Mouse (Mus musculus) v-Abl transformed pro-B cells (cell line): ENCODE data around the gene Trp53i11.

Experiments used
- in situ Hi-C, 2 experiments: fragments of 400-800 bp; cut with MboI; formaldehyde crosslinking; loops; one replicate each; pipeline ENCODE4 v1.15.1; 2025; ENCODE audit not compliant: unreplicated experiment in 2 of 2

Trp53i11 gene

GRCm38 (mm10) chr2:93187323-93187996 is at the start of gene Trp53i11:
Gene Trp53i11, plus strand, starts transcription at chr2:93187548.
- in situ Hi-C loops: loop anchor here (5.0 to 25.0 kb wide), 6 partner anchors 55 to 1225 kb away; partner anchors contain the start of gene Ttc17 (in 1 of the 2)

- in situ Hi-C loops: no loop called here
Measured at GRCm38 (mm10) chr2:93139476-93139875, 47.9 kb upstream of the Trp53i11 start.

GRCm38 (mm10) chr2:93141329-93141728 is 46.0 kb upstream of the Trp53i11 start:
- in situ Hi-C loops: no loop called here

- in situ Hi-C loops: no loop called here
Measured at GRCm38 (mm10) chr2:93142616-93143015, 44.7 kb upstream of the Trp53i11 start.

GRCm38 (mm10) chr2:93144126-93144525 is 43.2 kb upstream of the Trp53i11 start:
- in situ Hi-C loops: no loop called here

- in situ Hi-C loops: no loop called here
Measured at GRCm38 (mm10) chr2:93150009-93150408, 37.3 kb upstream of the Trp53i11 start.

GRCm38 (mm10) chr2:93150673-93151450 is 36.5 kb upstream of the Trp53i11 start:
- in situ Hi-C loops: no loop called here

GRCm38 (mm10) chr2:93152191-93152601 is 35.2 kb upstream of the Trp53i11 start:
- in situ Hi-C loops: no loop called here

- in situ Hi-C loops: no loop called here
Measured at GRCm38 (mm10) chr2:93152883-93153491, 34.4 kb upstream of the Trp53i11 start.

GRCm38 (mm10) chr2:93153833-93154232 is 33.5 kb upstream of the Trp53i11 start:
- in situ Hi-C loops: no loop called here

GRCm38 (mm10) chr2:93154486-93155032 is 32.8 kb upstream of the Trp53i11 start:
- in situ Hi-C loops: no loop called here

GRCm38 (mm10) chr2:93160467-93161035 is 26.8 kb upstream of the Trp53i11 start:
- in situ Hi-C loops: no loop called here

GRCm38 (mm10) chr2:93161914-93162664 is 25.3 kb upstream of the Trp53i11 start:
- in situ Hi-C loops: no loop called here

GRCm38 (mm10) chr2:93162791-93163190 is 24.6 kb upstream of the Trp53i11 start:
- in situ Hi-C loops: no loop called here

GRCm38 (mm10) chr2:93163317-93163716 is 24.0 kb upstream of the Trp53i11 start:
- in situ Hi-C loops: no loop called here

GRCm38 (mm10) chr2:93163750-93164335 is 23.5 kb upstream of the Trp53i11 start:
- in situ Hi-C loops: no loop called here

GRCm38 (mm10) chr2:93166295-93166694 is 21.1 kb upstream of the Trp53i11 start:
- in situ Hi-C loops: no loop called here

GRCm38 (mm10) chr2:93166734-93167406 is 20.5 kb upstream of the Trp53i11 start:
- in situ Hi-C loops: no loop called here

GRCm38 (mm10) chr2:93170156-93170844 is 17.0 kb upstream of the Trp53i11 start:
- in situ Hi-C loops: no loop called here
